ENCODE assay signal across 16 mouse cellular contexts in genomic region chr3:117861977-117862434, GRCm38 (mm10). TPM values are rescaled to one million over a fixed set of nuclear protein-coding genes. Genes with fewer than 3 reads are reported as not detected.
DNase-seq lines count a peak whose midpoint lies in the region; ATAC-seq and TF ChIP-seq lines count a peak whose summit lies in the region.
"Had no signal": no experiment of that assay in that cellular context is flagged by ENCODE, and none has a peak within 500 bp of the region (broad histone marks: within the 10 kb centered on the region; RNA-seq: fewer than 3 reads in every experiment).

No protein-coding gene starts in this region.

- DNase-seq in lung, postnatal 36 days, result peak; percentile 42
- DNase-seq in embryonic facial prominence, embryonic 10.5 days (ENCODE audit: low spot score), result no peak
- no peak for DNase-seq in hindbrain, postnatal 0 days (ENCODE audit: low spot score)
- DNase-seq in left cerebral cortex, postnatal 4 days, result no peak
- no peak for DNase-seq in cerebellum, postnatal 25 days
- DNase-seq: cerebellum, adult 11 months; thymus, postnatal 4 days had no signal

- no peak overlapping the region for H3K4me3 ChIP-seq in intestine, postnatal 0 days (ENCODE audit: low read depth, low read length)
- H3K4me3 ChIP-seq in kidney, embryonic 15.5 days (replicated peaks), result no peak overlapping the region
- H3K4me3 ChIP-seq in liver, embryonic 16.5 days (ENCODE audit: low read depth, low read length), result no peak overlapping the region
- H3K4me3 ChIP-seq in embryonic facial prominence, embryonic 10.5 days, result no peak overlapping the region
- no peak overlapping the region for H3K4me3 ChIP-seq in hindbrain, postnatal 0 days (ENCODE audit: low read length)
- H3K4me3 ChIP-seq: embryonic facial prominence, embryonic 15.5 days; heart, embryonic 12.5 days; hindbrain, embryonic 10.5 days; limb, embryonic 15.5 days; midbrain, embryonic 10.5 days had no signal

- 0 out of 2 replicates have a peak, but pooled peaks cover 3% of the 10 kb centered on the region for H3K4me1 ChIP-seq in intestine, postnatal 0 days (replicated peaks; ENCODE audit: control insufficient read depth, insufficient read depth, low read length)
- H3K4me1 ChIP-seq in kidney, embryonic 15.5 days, result 0 out of 2 replicates have a peak, but pooled peaks cover 10% of the 10 kb centered on the region
- H3K4me1 ChIP-seq in liver, embryonic 16.5 days (ENCODE audit: control insufficient read depth, low read depth, low read length), result no peaks in the 10 kb centered on the region
- H3K4me1 ChIP-seq in embryonic facial prominence, embryonic 10.5 days, result no peaks in the 10 kb centered on the region
- no peaks in the 10 kb centered on the region for H3K4me1 ChIP-seq in hindbrain, postnatal 0 days (ENCODE audit: insufficient read depth, low read length)
- H3K4me1 ChIP-seq: hindbrain, embryonic 10.5 days; limb, embryonic 15.5 days; midbrain, embryonic 10.5 days had no signal

- no peaks in the 10 kb centered on the region for H3K27me3 ChIP-seq in intestine, postnatal 0 days (replicated peaks; ENCODE audit: control insufficient read depth, insufficient read depth, low read length)
- no peaks in the 10 kb centered on the region for H3K27me3 ChIP-seq in kidney, embryonic 15.5 days
- no peaks in the 10 kb centered on the region for H3K27me3 ChIP-seq in liver, embryonic 16.5 days (ENCODE audit: control insufficient read depth, insufficient read depth, low read depth, low read length)
- H3K27me3 ChIP-seq in embryonic facial prominence, embryonic 10.5 days (replicated peaks; ENCODE audit: low read depth, poor library complexity, severe bottlenecking), result 0 out of 2 replicates have a peak, but pooled peaks cover under 1% of the 10 kb centered on the region
- H3K27me3 ChIP-seq in hindbrain, postnatal 0 days (ENCODE audit: insufficient read depth, low read length), result no peaks in the 10 kb centered on the region
- H3K27me3 ChIP-seq: embryonic facial prominence, embryonic 15.5 days; heart, embryonic 12.5 days; limb, embryonic 15.5 days had no signal

- H3K9ac ChIP-seq in intestine, postnatal 0 days (ENCODE audit: low read depth, low read length), result no peak overlapping the region
- no peak overlapping the region for H3K9ac ChIP-seq in kidney, embryonic 15.5 days
- H3K9ac ChIP-seq in liver, embryonic 16.5 days (ENCODE audit: low read depth, low read length), result no peak overlapping the region
- no peak overlapping the region for H3K9ac ChIP-seq in hindbrain, postnatal 0 days (replicated peaks; ENCODE audit: low read length)
- H3K9ac ChIP-seq: embryonic facial prominence, embryonic 15.5 days; heart, embryonic 12.5 days; limb, embryonic 15.5 days had no signal

- ATAC-seq in intestine, postnatal 0 days, result peak; percentile 53
- ATAC-seq in kidney, embryonic 15.5 days (replicated peaks; ENCODE audit: low FRiP score), result peak; percentile 61
- peak; percentile 58; the same call in 1 of the 2 replicates for ATAC-seq in liver, embryonic 16.5 days (ENCODE audit: low read depth)
- no peak for ATAC-seq in hindbrain, postnatal 0 days
- ATAC-seq: forebrain, embryonic 14.5 days had no signal

- H3K27ac ChIP-seq in intestine, postnatal 0 days (ENCODE audit: low read depth, low read length), result no peak overlapping the region
- peak overlapping the region; percentile 76 for H3K27ac ChIP-seq in kidney, embryonic 15.5 days
- no peak overlapping the region for H3K27ac ChIP-seq in liver, embryonic 16.5 days (ENCODE audit: low read length)
- H3K27ac ChIP-seq in embryonic facial prominence, embryonic 10.5 days (replicated peaks), result no peak overlapping the region
- H3K27ac ChIP-seq in hindbrain, postnatal 0 days, result no peak overlapping the region
- H3K27ac ChIP-seq: embryonic facial prominence, embryonic 15.5 days; hindbrain, embryonic 10.5 days; limb, embryonic 15.5 days; midbrain, embryonic 10.5 days had no signal

- no peak for TF ChIP-seq CTCF in intestine, postnatal 0 days (IDR thresholded peaks at IDR 0.05; ENCODE audit: low read depth)
- no peak for TF ChIP-seq CTCF in hindbrain, postnatal 0 days (IDR thresholded peaks at IDR 0.05; ENCODE audit: low read depth)

- H3K36me3 ChIP-seq in intestine, postnatal 0 days (ENCODE audit: control insufficient read depth, insufficient read depth), result peaks cover 6% of the 10 kb centered on the region; the same call in 1 of the 2 replicates
- peaks cover 9% of the 10 kb centered on the region; the same call in 1 of the 2 replicates for H3K36me3 ChIP-seq in kidney, embryonic 15.5 days
- H3K36me3 ChIP-seq in liver, embryonic 16.5 days (ENCODE audit: control insufficient read depth, insufficient read depth), result peaks cover 6% of the 10 kb centered on the region; the same call in 1 of the 2 replicates
- H3K36me3 ChIP-seq in embryonic facial prominence, embryonic 10.5 days (replicated peaks), result peaks cover 4% of the 10 kb centered on the region
- H3K36me3 ChIP-seq in hindbrain, postnatal 0 days (ENCODE audit: insufficient read depth, low read length), result no peaks in the 10 kb centered on the region
- H3K36me3 ChIP-seq: midbrain, embryonic 10.5 days had no signal

- 37% methylated on average over 6 of the region's 6 CpGs for WGBS in intestine, postnatal 0 days
- 67% methylated on average over 6 of the region's 6 CpGs for WGBS in kidney, embryonic 15.5 days
- 55% methylated on average over 6 of the region's 6 CpGs for WGBS in liver, embryonic 16.5 days (ENCODE audit: insufficient replicate concordance)
- WGBS in embryonic facial prominence, embryonic 10.5 days, result 89% methylated on average over 6 of the region's 6 CpGs
- 86% methylated on average over 6 of the region's 6 CpGs for WGBS in hindbrain, postnatal 0 days

- 0 out of 2 replicates have a peak, but pooled peaks cover 4% of the 10 kb centered on the region for H3K9me3 ChIP-seq in intestine, postnatal 0 days (ENCODE audit: control insufficient read depth)
- H3K9me3 ChIP-seq in kidney, embryonic 15.5 days (replicated peaks), result no peaks in the 10 kb centered on the region
- no peaks in the 10 kb centered on the region; the same call in 1 of the 2 replicates for H3K9me3 ChIP-seq in liver, embryonic 16.5 days (replicated peaks; ENCODE audit: control insufficient read depth, low read length)
- H3K9me3 ChIP-seq in embryonic facial prominence, embryonic 10.5 days, result no peaks in the 10 kb centered on the region
- H3K9me3 ChIP-seq in hindbrain, postnatal 0 days (ENCODE audit: low read length), result no peaks in the 10 kb centered on the region
- H3K9me3 ChIP-seq: embryonic facial prominence, embryonic 15.5 days; limb, embryonic 15.5 days had no signal

- H3K4me2 ChIP-seq in intestine, postnatal 0 days (replicated peaks; ENCODE audit: low read depth), result no peak overlapping the region
- no peak overlapping the region for H3K4me2 ChIP-seq in kidney, embryonic 15.5 days
- no peak overlapping the region for H3K4me2 ChIP-seq in liver, embryonic 16.5 days (ENCODE audit: low read depth, low read length)
- H3K4me2 ChIP-seq in hindbrain, postnatal 0 days (ENCODE audit: low read depth, low read length), result no peak overlapping the region
- H3K4me2 ChIP-seq: embryonic facial prominence, embryonic 15.5 days; heart, embryonic 12.5 days; limb, embryonic 15.5 days had no signal

- intact Hi-C loops in left cerebral cortex, postnatal 4 days (cut with DNase I), result no loop called here

RNA-seq across cellular contexts. Expression of gene Snx7, which starts 6.7 kb away (rescaled TPM):
- polyA plus RNA-seq in intestine, postnatal 0 days (2015; fragmentation: Nextera tagmentation; extraction: Ambion mirVana), result 90.1 and 96.5 TPM in 2 replicates
- 52.1 and 56.2 TPM in 2 replicates for polyA plus RNA-seq in kidney, embryonic 15.5 days (2015; fragmentation: Nextera tagmentation; extraction: Ambion mirVana)
- polyA plus RNA-seq in liver, embryonic 16.5 days (2015; fragmentation: Nextera tagmentation; extraction: Ambion mirVana), result 11.4 and 12.1 TPM in 2 replicates
- polyA plus RNA-seq in embryonic facial prominence, embryonic 10.5 days (2016; fragmentation: Nextera tagmentation; extraction: Ambion mirVana), result 13.5 and 14.1 TPM in 2 replicates
- 5.8 and 6.7 TPM in 2 replicates for total RNA-seq in hindbrain, postnatal 0 days (2014; rRNA removed)
- 13.4 and 13.5 TPM in 2 replicates for polyA plus RNA-seq in hindbrain, postnatal 0 days (2015; fragmentation: Nextera tagmentation; extraction: Ambion mirVana)
- total RNA-seq in left cerebral cortex, postnatal 4 days (2021), result 10 to 100 TPM; 39.3 to 46.7 TPM
